Mouse (Mus musculus): Measurements from ENCODE around the gene Cd248.
A peak's percentile ranks its signal among the peaks of the same experiment; 100 is the strongest.

The Cd248 gene

GRCm38 (mm10) chr19:5067867-5068569, at the start of gene Cd248:
Cd248 (plus strand) TSS chr19:5068078.
- DNase-seq (ENCODE audit: low read depth, low spot score), result peak; percentile 26

- DNase-seq (ENCODE audit: low read depth, low spot score), result no peak
These were observed 49.7 kb upstream of the Cd248 start for GRCm38 (mm10) chr19:5018191-5018590.

GRCm38 (mm10) chr19:5021416-5021815, 46.5 kb upstream of the Cd248 start:
- no peak for DNase-seq (ENCODE audit: low read depth, low spot score)

GRCm38 (mm10) chr19:5023621-5024479, 44.0 kb upstream of the Cd248 start, which contains the start of gene Slc29a2:
Slc29a2 (plus strand) TSS chr19:5023860.
- peak; percentile 88 for DNase-seq (ENCODE audit: low read depth, low spot score)

- no peak for DNase-seq (ENCODE audit: low read depth, low spot score)
These were observed 41.8 kb upstream of the Cd248 start for GRCm38 (mm10) chr19:5026111-5026510.

GRCm38 (mm10) chr19:5032686-5033085, 35.2 kb upstream of the Cd248 start:
- no peak for DNase-seq (ENCODE audit: low read depth, low spot score)

GRCm38 (mm10) chr19:5036577-5036976, 31.3 kb upstream of the Cd248 start:
- DNase-seq (ENCODE audit: low read depth, low spot score), result no peak

GRCm38 (mm10) chr19:5037678-5038571, 30.0 kb upstream of the Cd248 start:
- peak; percentile 50 for DNase-seq (ENCODE audit: low read depth, low spot score)

- peak; percentile 91 for DNase-seq (ENCODE audit: low read depth, low spot score)
These were observed 29.1 kb upstream of the Cd248 start, which contains the start of the genes B4gat1 and AC124502.3 for GRCm38 (mm10) chr19:5038709-5039156. B4gat1 (plus strand) TSS chr19:5038826. AC124502.3 (plus strand) TSS chr19:5038891.

GRCm38 (mm10) chr19:5039301-5040114, 28.4 kb upstream of the Cd248 start:
- DNase-seq (ENCODE audit: low read depth, low spot score), result no peak

- peak; percentile 92 for DNase-seq (ENCODE audit: low read depth, low spot score)
These were observed 26.9 kb upstream of the Cd248 start, which contains the start of gene Brms1 for GRCm38 (mm10) chr19:5040862-5041523. Brms1 (plus strand) TSS chr19:5041354.

GRCm38 (mm10) chr19:5041588-5041987, 26.3 kb upstream of the Cd248 start:
- DNase-seq (ENCODE audit: low read depth, low spot score), result no peak

GRCm38 (mm10) chr19:5045531-5045930, 22.3 kb upstream of the Cd248 start:
- DNase-seq (ENCODE audit: low read depth, low spot score), result no peak

GRCm38 (mm10) chr19:5048138-5049056, 19.5 kb upstream of the Cd248 start:
- DNase-seq (ENCODE audit: low read depth, low spot score), result no peak

- DNase-seq (ENCODE audit: low read depth, low spot score), result no peak
These were observed 18.6 kb upstream of the Cd248 start for GRCm38 (mm10) chr19:5049325-5049724.

- peak; percentile 72 for DNase-seq (ENCODE audit: low read depth, low spot score)
These were observed 17.6 kb upstream of the Cd248 start, which contains the start of gene Rin1 for GRCm38 (mm10) chr19:5050047-5050905. Rin1 (plus strand) TSS chr19:5050481.

- no peak for DNase-seq (ENCODE audit: low read depth, low spot score)
These were observed 16.8 kb upstream of the Cd248 start for GRCm38 (mm10) chr19:5051031-5051430.

- DNase-seq (ENCODE audit: low read depth, low spot score), result no peak
These were observed 16.4 kb upstream of the Cd248 start for GRCm38 (mm10) chr19:5051515-5051914.
